In the genomic region with DNA sequence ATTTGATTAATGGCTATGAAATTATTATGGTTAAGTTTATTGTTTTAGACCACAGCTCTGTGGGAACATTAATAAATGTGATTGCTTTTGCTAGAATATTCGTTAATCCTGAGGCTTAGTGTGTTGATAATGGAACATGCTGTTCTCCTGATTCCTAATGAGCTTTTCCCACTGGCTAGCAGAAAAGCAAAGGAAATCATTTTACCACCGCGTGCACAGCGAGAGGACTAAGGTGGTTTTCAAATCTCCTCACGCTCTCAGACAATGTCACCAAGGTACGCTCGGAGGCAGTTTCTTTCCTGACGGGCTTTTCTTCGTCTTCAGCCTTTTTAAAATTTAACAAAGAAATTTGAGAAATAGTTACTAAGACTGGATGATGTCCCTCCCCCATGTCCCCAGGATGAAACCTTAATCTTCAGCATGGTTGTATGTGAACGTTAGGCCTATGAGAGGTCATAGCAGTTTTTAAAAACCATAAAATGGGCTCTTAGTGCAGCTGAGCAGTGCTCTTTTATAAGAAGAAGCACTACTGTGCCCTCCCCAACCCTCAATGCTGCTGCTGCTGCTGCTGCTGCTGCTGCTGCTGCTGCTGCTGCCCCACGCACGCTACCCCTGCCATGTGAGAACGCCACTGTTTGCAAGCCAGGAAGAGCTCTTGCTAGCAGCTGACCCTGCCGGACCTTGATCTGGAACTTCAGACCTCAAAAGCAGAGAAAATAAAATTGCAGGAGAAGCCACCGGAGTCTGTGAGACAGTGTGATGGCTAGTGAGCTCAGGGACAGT, we compare ENCODE assay signal across 14 mouse cellular contexts. TPM values are rescaled to one million over a fixed set of nuclear protein-coding genes. Genes with fewer than 3 reads are reported as not detected.
DNase-seq lines count a peak whose midpoint lies in the region; ATAC-seq and TF ChIP-seq lines count a peak whose summit lies in the region.
"Had no signal": no experiment of that assay in that cellular context is flagged by ENCODE, and none has a peak within 500 bp of the region (broad histone marks: within the 10 kb centered on the region; RNA-seq: fewer than 3 reads in every experiment).

No protein-coding gene starts in this region.

- WGBS in hindbrain, embryonic 15.5 days, result 66% methylated on average over 15 of the region's 15 CpGs
- WGBS in hindbrain, embryonic 11.5 days, result 87% methylated on average over 15 of the region's 15 CpGs
- WGBS in liver, embryonic 15.5 days (ENCODE audit: insufficient replicate concordance), result 72% methylated on average over 15 of the region's 15 CpGs

- H3K36me3 ChIP-seq in hindbrain, embryonic 15.5 days, result no peaks in the 10 kb centered on the region
- no peaks in the 10 kb centered on the region for H3K36me3 ChIP-seq in hindbrain, embryonic 11.5 days (ENCODE audit: control insufficient read depth, insufficient read depth, low read length)
- no peaks in the 10 kb centered on the region for H3K36me3 ChIP-seq in liver, embryonic 15.5 days (replicated peaks)
- H3K36me3 ChIP-seq: limb, embryonic 10.5 days had no signal

- no peak for TF ChIP-seq POLR2A in brain, embryonic 14.5 days (IDR thresholded peaks at IDR 0.05; ENCODE audit: borderline replicate concordance, extremely low read depth, insufficient read depth, insufficient read length, poor library complexity, severe bottlenecking)

- no peak for DNase-seq in hindbrain, embryonic 11.5 days (ENCODE audit: low spot score)
- peak; percentile 57 for DNase-seq in brain, embryonic 14.5 days (ENCODE audit: low read depth)
- DNase-seq in kidney, postnatal 10 days, result peak; percentile 47
- no peak for DNase-seq in B cell, adult 2 months
- no peak for DNase-seq in ovary, postnatal 10 days (ENCODE audit: low spot score)
- DNase-seq: cerebellum, adult 2 months; gastrocnemius, postnatal 36 days; layer of hippocampus, adult 9-11 months; thymus, postnatal 25 days had no signal

- peak overlapping the region; percentile 29; the same call in 1 of the 2 replicates for H3K27ac ChIP-seq in hindbrain, embryonic 15.5 days (replicated peaks)
- H3K27ac ChIP-seq in hindbrain, embryonic 11.5 days (ENCODE audit: low read depth, low read length), result no peak overlapping the region
- H3K27ac ChIP-seq in liver, embryonic 15.5 days (replicated peaks), result peak overlapping the region; percentile 67
- H3K27ac ChIP-seq: limb, embryonic 10.5 days had no signal

- H3K27me3 ChIP-seq in hindbrain, embryonic 15.5 days, result no peaks in the 10 kb centered on the region
- H3K27me3 ChIP-seq in hindbrain, embryonic 11.5 days (ENCODE audit: control insufficient read depth, insufficient read depth, low read length), result no peaks in the 10 kb centered on the region
- H3K27me3 ChIP-seq in liver, embryonic 15.5 days, result no peaks in the 10 kb centered on the region

- no peak overlapping the region for H3K9ac ChIP-seq in hindbrain, embryonic 15.5 days
- H3K9ac ChIP-seq in hindbrain, embryonic 11.5 days (ENCODE audit: low read depth, low read length), result no peak overlapping the region
- no peak overlapping the region for H3K9ac ChIP-seq in liver, embryonic 15.5 days

- TF ChIP-seq CTCF in brain, embryonic 14.5 days (IDR thresholded peaks at IDR 0.05; ENCODE audit: borderline replicate concordance, extremely low read depth, insufficient read depth, insufficient read length), result no peak

- 0 out of 2 replicates have a peak, but pooled peaks cover 3% of the 10 kb centered on the region for H3K4me1 ChIP-seq in hindbrain, embryonic 15.5 days (replicated peaks)
- no peaks in the 10 kb centered on the region for H3K4me1 ChIP-seq in hindbrain, embryonic 11.5 days (replicated peaks; ENCODE audit: control insufficient read depth, insufficient read depth, low read length)
- peaks cover 15% of the 10 kb centered on the region for H3K4me1 ChIP-seq in liver, embryonic 15.5 days (replicated peaks)

- ATAC-seq in hindbrain, embryonic 15.5 days (ENCODE audit: low FRiP score, low read depth), result no peak
- no peak for ATAC-seq in hindbrain, embryonic 11.5 days (ENCODE audit: low FRiP score)
- ATAC-seq in liver, embryonic 15.5 days (ENCODE audit: insufficient read depth), result no peak
- ATAC-seq: inflammation-experienced regulatory T-cells, adult 6 months; lung, postnatal 0 days had no signal

- no peak overlapping the region for H3K4me2 ChIP-seq in hindbrain, embryonic 15.5 days
- H3K4me2 ChIP-seq in hindbrain, embryonic 11.5 days (replicated peaks; ENCODE audit: low read depth, low read length), result no peak overlapping the region
- H3K4me2 ChIP-seq in liver, embryonic 15.5 days, result peak overlapping the region; percentile 26; the same call in 1 of the 2 replicates

- H3K4me3 ChIP-seq in hindbrain, embryonic 15.5 days, result no peak overlapping the region
- H3K4me3 ChIP-seq in hindbrain, embryonic 11.5 days (ENCODE audit: low read depth, low read length), result no peak overlapping the region
- H3K4me3 ChIP-seq in liver, embryonic 15.5 days (replicated peaks), result no peak overlapping the region
- H3K4me3 ChIP-seq: limb, embryonic 10.5 days had no signal

- no peaks in the 10 kb centered on the region for H3K9me3 ChIP-seq in hindbrain, embryonic 15.5 days
- no peaks in the 10 kb centered on the region for H3K9me3 ChIP-seq in hindbrain, embryonic 11.5 days (ENCODE audit: control insufficient read depth, low read length)
- no peaks in the 10 kb centered on the region for H3K9me3 ChIP-seq in liver, embryonic 15.5 days (replicated peaks)
- H3K9me3 ChIP-seq: limb, embryonic 10.5 days had no signal

RNA-seq across cellular contexts. Expression of a gene that starts 17.6 kb away (rescaled TPM):
- polyA plus RNA-seq in hindbrain, embryonic 15.5 days (2015; fragmentation: Nextera tagmentation; extraction: Ambion mirVana), result 6.4 and 6.8 TPM in 2 replicates
- polyA plus RNA-seq in hindbrain, embryonic 11.5 days (2014; fragmentation: Nextera tagmentation; extraction: Ambion mirVana), result 0.37 and 0.46 TPM in 2 replicates
- polyA plus RNA-seq in brain, embryonic 14.5 days (2012; rRNA removed), result 6.5 and 9.6 TPM in 2 replicates
- 13.3 and 14.9 TPM in 2 replicates for polyA plus RNA-seq in liver, embryonic 15.5 days (2015; fragmentation: Nextera tagmentation; extraction: Ambion mirVana)
- polyA plus RNA-seq: inflammation-experienced regulatory T-cells, adult 6 months had no signal

RNA-seq across cellular contexts. Expression of a gene that starts 30.0 kb away (rescaled TPM):
- polyA plus RNA-seq in hindbrain, embryonic 15.5 days (2015; fragmentation: Nextera tagmentation; extraction: Ambion mirVana), result 113 and 122 TPM in 2 replicates
- polyA plus RNA-seq in hindbrain, embryonic 11.5 days (2014; fragmentation: Nextera tagmentation; extraction: Ambion mirVana), result 142 and 183 TPM in 2 replicates
- 28.0 and 35.1 TPM in 2 replicates for polyA plus RNA-seq in brain, embryonic 14.5 days (2012; rRNA removed)
- 43.5 and 52.1 TPM in 2 replicates for polyA plus RNA-seq in liver, embryonic 15.5 days (2015; fragmentation: Nextera tagmentation; extraction: Ambion mirVana)

Comparison
In these comparisons a context has a peak if more than half of its experiments do, and no peak if none do; other contexts are left out.
1. DNase-seq: peak in brain, embryonic 14.5 days (single experiment) and kidney, postnatal 10 days (single experiment); none in hindbrain, embryonic 11.5 days (single experiment), B cell, adult 2 months (0 of 2) and ovary, postnatal 10 days (single experiment).